Mouse (Mus musculus) B cell, adult 67 days (primary cell): ENCODE measurements around the gene Zfp354b. TPM values are rescaled to one million over a fixed set of nuclear protein-coding genes. Genes with fewer than 3 reads are reported as not detected.

Source experiments
- total RNA-seq, 2 experiments: library from RNA; stranded (reverse); gene quantifications; 4 replicates each; pipeline ENCODE4 v1.2.4; 2023

Zfp354b gene
- total RNA-seq, result 1 to 10 TPM in 1 of 2 experiments, under 1 TPM in 1; 0.75 to 1.8 TPM

DNA sequence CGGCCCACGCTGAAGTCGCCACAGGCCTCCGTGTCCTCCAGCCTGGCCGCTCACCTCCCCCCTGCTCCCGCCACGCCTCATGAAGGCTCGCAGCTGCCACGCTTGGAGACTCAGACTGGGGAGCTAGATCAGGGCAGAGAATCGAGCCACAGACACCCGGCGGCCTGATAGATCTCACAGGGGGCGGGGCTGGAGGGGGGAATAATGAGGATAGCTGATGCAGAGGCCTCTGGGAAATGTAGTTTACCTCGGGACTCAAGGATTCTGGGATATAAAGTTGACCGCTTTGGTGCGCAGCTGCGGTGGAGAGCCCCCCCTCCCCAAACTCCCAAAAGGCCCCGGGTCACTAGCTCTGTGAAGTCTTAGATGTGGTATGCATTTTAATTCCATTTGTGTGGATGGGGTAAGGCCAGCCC, at the start of gene Zfp354b:
Gene Zfp354b (minus strand): TSS at position 183 of the 416 bp plus-strand sequence.

DNA sequence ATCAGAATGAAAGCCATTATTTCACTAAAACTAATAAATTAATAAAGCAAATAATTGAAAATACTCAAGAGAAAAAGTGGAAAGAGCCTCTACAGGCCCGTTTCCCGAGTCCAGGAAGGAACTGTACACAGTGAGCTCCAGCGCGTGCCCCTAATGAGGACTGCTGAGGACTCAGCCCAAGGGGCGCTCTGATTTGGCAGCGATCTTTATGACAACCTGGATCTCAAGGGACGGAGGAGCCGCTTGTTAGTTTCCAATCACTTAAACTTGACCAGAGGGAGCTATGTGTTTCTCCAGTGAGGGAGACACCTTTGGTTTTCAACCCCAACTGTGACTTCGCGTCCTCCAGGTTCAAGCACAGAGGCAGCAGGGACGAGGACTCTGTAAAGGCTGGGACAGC, 34.8 kb upstream of the Zfp354b start, which contains the start of gene Olfr1378:
Gene Olfr1378 (plus strand): TSS at position 301 of the 400 bp plus-strand sequence.

DNA sequence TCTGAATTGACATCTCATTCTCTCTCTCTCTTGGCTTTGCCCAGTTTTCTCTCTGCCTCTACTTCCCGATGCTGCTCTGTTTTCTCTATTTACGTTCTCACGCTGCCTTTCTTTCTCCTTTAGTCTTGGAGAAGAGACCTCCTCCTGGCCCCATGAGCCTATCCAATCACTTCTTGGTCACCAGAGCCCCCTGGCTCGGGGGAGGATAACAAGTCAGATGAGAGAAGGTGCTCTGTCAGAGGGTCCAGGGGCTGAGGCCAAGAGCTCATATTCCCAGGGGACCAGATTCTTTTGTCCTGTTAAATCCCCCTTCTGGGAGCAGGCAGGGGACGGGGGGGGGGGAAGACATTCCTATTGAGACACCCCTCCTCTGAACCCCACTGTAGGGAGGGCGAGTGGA, 22.2 kb upstream of the Zfp354b start, which contains the start of gene Prop1:
Gene Prop1 (minus strand): TSS at position 101 of the 400 bp plus-strand sequence.

DNA sequence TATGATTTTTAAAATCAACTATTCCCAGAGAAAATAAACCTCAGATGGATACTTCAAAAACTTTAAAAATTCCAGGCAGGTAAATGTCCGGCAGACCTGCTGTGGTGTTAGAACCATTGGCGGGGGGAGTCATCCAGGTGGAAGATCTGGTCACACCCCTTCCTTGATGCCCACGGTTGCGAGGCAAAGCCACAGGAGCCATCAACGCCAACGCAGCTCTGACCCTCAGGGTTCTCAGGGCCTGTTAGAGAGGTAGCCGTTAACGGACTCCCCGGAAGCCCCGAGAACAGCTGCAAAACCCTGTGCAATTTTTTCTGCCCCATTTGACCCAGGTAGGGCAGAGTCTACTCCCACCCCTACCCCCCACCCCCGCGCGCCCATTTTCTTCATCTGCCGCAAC, 12.1 kb upstream of the Zfp354b start, which contains the start of gene 4933414I15Rik:
Gene 4933414I15Rik (minus strand): TSS at position 260 of the 400 bp plus-strand sequence.

DNA sequence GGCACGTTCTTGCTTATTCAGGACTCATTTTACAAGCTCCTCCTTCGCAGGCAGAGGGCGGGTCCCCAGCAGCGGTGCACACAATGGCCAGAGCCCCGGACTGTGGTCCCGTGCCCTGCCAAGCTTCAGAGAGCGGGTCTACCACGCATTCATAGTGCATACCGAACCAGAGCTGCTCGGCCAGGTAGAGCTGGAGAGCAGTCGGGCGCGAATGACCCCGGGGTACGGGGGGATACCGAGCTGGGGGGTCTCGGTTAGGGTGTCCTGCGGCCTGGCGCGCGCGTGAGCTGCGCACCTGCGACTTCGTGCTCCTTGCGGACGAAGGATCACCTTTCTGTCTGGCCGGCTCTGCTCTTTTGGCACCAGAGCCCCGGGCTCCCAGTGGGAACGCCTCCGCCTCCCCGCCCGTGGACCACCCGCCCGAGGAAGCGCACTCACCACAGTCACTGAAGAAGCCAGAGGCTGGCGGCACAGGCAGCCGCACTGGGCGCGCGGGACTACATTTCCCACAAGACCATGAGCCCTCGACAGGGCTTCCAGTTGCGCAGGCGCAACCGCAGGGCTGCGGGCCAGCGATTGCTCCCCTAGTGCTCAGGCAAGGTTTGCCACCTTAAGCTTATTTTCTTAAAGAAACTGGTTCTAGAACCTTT, 15.6 kb downstream of the Zfp354b start, which contains the start of gene Zfp2:
Gene Zfp2 (minus strand): TSS at position 495 of the 650 bp plus-strand sequence.

DNA sequence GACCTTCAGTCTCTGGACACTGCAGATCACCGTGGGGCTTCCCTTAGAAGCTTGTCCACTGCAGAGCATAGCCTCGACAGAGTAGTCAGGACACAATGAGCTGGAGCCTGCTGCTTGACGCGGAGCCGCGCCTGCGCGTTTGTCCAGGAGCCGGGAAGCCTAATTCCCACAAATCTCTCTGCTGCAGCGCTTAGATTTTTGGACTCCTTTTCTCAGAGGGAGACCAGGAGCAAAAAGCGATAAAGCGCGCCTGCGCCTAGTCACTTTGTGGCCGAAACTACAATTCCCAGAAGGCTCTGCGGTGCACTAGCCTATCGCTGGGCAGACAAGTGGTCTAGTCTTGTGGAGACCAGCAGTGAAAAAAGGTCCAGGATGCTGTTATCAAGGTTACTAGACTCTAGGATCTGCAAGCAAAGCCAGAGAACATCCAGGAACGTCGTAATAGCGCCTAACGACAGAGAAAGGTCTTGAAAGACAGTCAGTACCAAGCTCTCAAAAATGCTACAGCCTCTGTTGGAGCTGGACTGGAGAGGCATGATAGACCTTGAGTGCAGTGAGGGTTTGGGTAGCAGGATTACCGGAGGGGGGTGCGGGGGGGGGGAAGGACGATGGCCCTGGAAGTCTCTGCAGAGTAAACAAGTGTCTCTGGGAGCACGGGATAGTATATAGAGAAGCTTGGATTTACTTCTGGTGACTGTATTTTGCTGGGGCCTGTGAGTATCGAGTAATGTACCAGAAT, 43.9 kb downstream of the Zfp354b start, which contains the start of gene Zfp454:
Gene Zfp454 (minus strand): TSS at position 262 of the 739 bp plus-strand sequence.

Other genes with a start within 250 kb of the Zfp354b start
- gene Zfp354c, start 103.9 kb downstream of the Zfp354b start, total RNA-seq, result 10 to 100 TPM in 1 of 2 experiments, 1 to 10 TPM in 1; 8.3 to 10.1 TPM
- under 1 TPM in 1 of 2 experiments, not detected in 1; 0.58 TPM for gene Zfp879, start 90.1 kb downstream of the Zfp354b start, total RNA-seq
- gene Grm6, start 80.9 kb downstream of the Zfp354b start, total RNA-seq, result 10 to 100 TPM; 41.7 to 44.7 TPM
- under 1 TPM; 0.26 to 0.56 TPM for gene Zfp454, start 44.0 kb downstream of the Zfp354b start, total RNA-seq
- 1 to 10 TPM; 2.5 to 4.0 TPM for gene Zfp2, start 15.5 kb downstream of the Zfp354b start, total RNA-seq
- gene 4933414I15Rik, start 12.1 kb upstream of the Zfp354b start, total RNA-seq, result not detected
- not detected for gene Prop1, start 22.1 kb upstream of the Zfp354b start, total RNA-seq
- gene Olfr1378, start 34.9 kb upstream of the Zfp354b start, total RNA-seq, result not detected
- gene Olfr1377, start 50.3 kb upstream of the Zfp354b start, total RNA-seq, result not detected
- not detected for gene Olfr51, start 72.0 kb upstream of the Zfp354b start, total RNA-seq
- gene Olfr54, start 82.6 kb upstream of the Zfp354b start, total RNA-seq, result not detected
- not detected for gene Olfr1375, start 116.5 kb upstream of the Zfp354b start, total RNA-seq
- not detected for gene Zfp354a, start 127.6 kb upstream of the Zfp354b start, total RNA-seq